Mouse (Mus musculus) heart, embryonic 14.5 days (tissue): ENCODE data around the gene Tas1r1. TPM values are rescaled to one million over a fixed set of nuclear protein-coding genes. Genes with fewer than 3 reads are reported as not detected.
A peak's percentile ranks its signal among the peaks of the same experiment; 100 is the strongest.

Experiments used
- ATAC-seq: fragments of 200-750 bp; cut with Nextera tagmentation; 2 replicates; pipeline ENCODE4 v1.8.0; 2017; ENCODE audit warnings: low read depth, moderate TSS enrichment; ENCODE audit not compliant: insufficient number of reproducible peaks, insufficient read depth, low FRiP score
- H3K27ac ChIP-seq, 2 experiments: fragments of 200-500 bp in 1 of 2; fragments of 300-500 bp in 1 of 2; sonication (generic) in 1 of 2; replicated peaks in 1 of 2; 2 replicates each; pipeline ENCODE4 v1.5.1; 2012 to 2014; ENCODE audit warnings: low read depth in 2 of 2, low read length in 2 of 2, control low read depth in 1 of 2, mild to moderate bottlenecking in 1 of 2, mixed read lengths in 1 of 2; ENCODE audit not compliant: control insufficient read depth in 1 of 2, insufficient read depth in 1 of 2
- H3K27me3 ChIP-seq: fragments of 300-500 bp; sonication (generic); 2 replicates; pipeline ENCODE4 v1.6.1; 2014; ENCODE audit warnings: mild to moderate bottlenecking, low read length, control low read depth; ENCODE audit not compliant: control insufficient read depth, insufficient read depth
- H3K36me3 ChIP-seq: fragments of 300-500 bp; sonication (generic); 2 replicates; pipeline ENCODE4 v1.6.1; 2014; ENCODE audit warnings: mild to moderate bottlenecking, control low read depth, low read length, mixed read lengths; ENCODE audit not compliant: control insufficient read depth, insufficient read depth
- H3K4me1 ChIP-seq, 2 experiments: fragments of 200-500 bp in 1 of 2; fragments of 300-500 bp in 1 of 2; sonication (generic) in 1 of 2; 2 replicates each; pipeline ENCODE4 v1.6.1; 2012 to 2014; ENCODE audit warnings: low read length in 2 of 2, control low read depth in 1 of 2, mixed read lengths in 1 of 2; ENCODE audit not compliant: control insufficient read depth in 2 of 2, insufficient read depth in 2 of 2
- H3K4me2 ChIP-seq: fragments of 300-500 bp; sonication (generic); 2 replicates; pipeline ENCODE4 v1.6.1; 2014; ENCODE audit warnings: mild to moderate bottlenecking, low read length
- H3K4me3 ChIP-seq, 2 experiments: fragments of 200-500 bp in 1 of 2; fragments of 300-500 bp in 1 of 2; sonication (generic) in 1 of 2; 2 replicates each; pipeline ENCODE4 v1.5.1; 2012 to 2014; ENCODE audit warnings: low read length in 2 of 2, mild to moderate bottlenecking in 2 of 2, control low read depth in 1 of 2, low read depth in 1 of 2, moderate library complexity in 1 of 2; ENCODE audit not compliant: control insufficient read depth in 1 of 2, insufficient read depth in 1 of 2
- H3K9ac ChIP-seq: fragments of 300-500 bp; sonication (generic); 2 replicates; pipeline ENCODE4 v1.6.1; 2014; ENCODE audit warnings: mild to moderate bottlenecking, low read length
- H3K9me3 ChIP-seq: fragments of 300-500 bp; sonication (generic); 2 replicates; pipeline ENCODE4 v1.6.1; 2016; ENCODE audit warnings: low read length, control low read depth; ENCODE audit not compliant: control insufficient read depth
- WGBS: fragments of 180-500 bp; shearing (Covaris S2); extraction: QIAGEN DNeasy Blood & Tissue Kit; methylation state at CpG from one replicate; pipeline ENCODE4 v1.1.7; 2014; 5-methylcytosine and 5-hydroxymethylcytosine counted together
- polyA plus RNA-seq: library from polyadenylated mRNA; unstranded; fragments of >200 nt; fragmentation: Nextera tagmentation; extraction: Ambion mirVana; gene quantifications from 2 replicates; pipeline ENCODE4 v1.2.1, GENCODE M21; 2014

Tas1r1 gene
- polyA plus RNA-seq, 1 experiment from 2014 or later: 0.09 TPM

GRCm38 (mm10) chr4:151994228-151995171 lies 43.9 kb downstream of the Tas1r1 start:
- peaks cover 4 to 22% of the 10 kb centered on the region in 2 experiments; a peak in 2 of 4 replicates for H3K4me1 ChIP-seq
- H3K4me2 ChIP-seq: peak overlapping the region; percentile 87
- peak overlapping the region; percentile 97 for H3K9ac ChIP-seq
- WGBS: 2% methylated on average over 60 of the region's 61 CpGs
- no peak for ATAC-seq
- no peaks in the 10 kb centered on the region for H3K9me3 ChIP-seq
- no peaks in the 10 kb centered on the region for H3K27me3 ChIP-seq
- peaks cover 37% of the 10 kb centered on the region for H3K36me3 ChIP-seq
- peak overlapping the region in 1 of 2 experiments; percentile 86; a peak in 2 of 4 replicates for H3K27ac ChIP-seq
- H3K4me3 ChIP-seq: peak overlapping the region; percentile 81 to 100

GRCm38 (mm10) chr4:151993035-151993434 lies 45.3 kb downstream of the Tas1r1 start:
- Histone ChIP-seq H3K4me3 (no peak overlapping the region), H3K4me2 (no peak overlapping the region), H3K27me3 (no peaks in the 10 kb centered on the region), H3K4me1 (peaks cover 5 to 25% of the 10 kb centered on the region in 2 experiments; a peak in 3 of 4 replicates), H3K27ac (no peak overlapping the region), H3K9me3 (no peaks in the 10 kb centered on the region), H3K36me3 (peaks cover 37% of the 10 kb centered on the region), H3K9ac (no peak overlapping the region)
- WGBS: 56% methylated on average over 6 of the region's 6 CpGs
- no peak for ATAC-seq

GRCm38 (mm10) chr4:151992091-151992490 lies 46.3 kb downstream of the Tas1r1 start:
- Histone ChIP-seq H3K4me3 (no peak overlapping the region), H3K4me2 (no peak overlapping the region), H3K9ac (no peak overlapping the region), H3K27ac (no peak overlapping the region), H3K4me1 (peaks cover 7 to 27% of the 10 kb centered on the region in 2 experiments; a peak in 3 of 4 replicates), H3K27me3 (no peaks in the 10 kb centered on the region), H3K36me3 (peaks cover 37% of the 10 kb centered on the region), H3K9me3 (no peaks in the 10 kb centered on the region)
- 86% methylated on average over 9 of the region's 9 CpGs for WGBS
- ATAC-seq: no peak

GRCm38 (mm10) chr4:151989110-151989488 lies 49.3 kb downstream of the Tas1r1 start:
- ATAC-seq: no peak
- Histone ChIP-seq H3K4me1 (peaks cover 6 to 29% of the 10 kb centered on the region in 2 experiments; a peak in 3 of 4 replicates), H3K9me3 (no peaks in the 10 kb centered on the region), H3K27ac (peak overlapping the region in 1 of 2 experiments; percentile 11; a peak in 1 of 4 replicates), H3K4me3 (peak overlapping the region; percentile 55 to 94; a peak in 3 of 4 replicates), H3K9ac (peak overlapping the region; percentile 94), H3K36me3 (peaks cover 46% of the 10 kb centered on the region), H3K4me2 (peak overlapping the region; percentile 91), H3K27me3 (no peaks in the 10 kb centered on the region)
- WGBS: 36% methylated on average over 6 of the region's 6 CpGs

- no peaks in the 10 kb centered on the region for H3K9me3 ChIP-seq
- peak; percentile 60 for ATAC-seq
- H3K36me3 ChIP-seq: peaks cover 46% of the 10 kb centered on the region
- peak within 1 kb of the TSS; percentile 23 to 77; a peak in 3 of 4 replicates for H3K27ac ChIP-seq
- peak within 1 kb of the TSS; percentile 94 for H3K9ac ChIP-seq
- H3K4me3 ChIP-seq: peak within 1 kb of the TSS; percentile 55 to 94
- H3K4me2 ChIP-seq: peak within 1 kb of the TSS; percentile 91
- H3K27me3 ChIP-seq: no peaks in the 10 kb centered on the region
- 1% methylated on average over 53 of the region's 54 CpGs for WGBS
- H3K4me1 ChIP-seq: peaks cover 7 to 29% of the 10 kb centered on the region in 2 experiments; a peak in 3 of 4 replicates
These were observed 49.8 kb downstream of the Tas1r1 start, which contains the start of gene Thap3 for GRCm38 (mm10) chr4:151988342-151989109. TSS of gene Thap3 (minus strand) at chr4:151988997.

- Histone ChIP-seq H3K4me3 (peak overlapping the region; percentile 55 to 94), H3K4me1 (peaks cover 9 to 24% of the 10 kb centered on the region in 2 experiments; a peak in 3 of 4 replicates), H3K27me3 (no peaks in the 10 kb centered on the region)
These were observed 50.4 kb downstream of the Tas1r1 start for GRCm38 (mm10) chr4:151988014-151988341.

GRCm38 (mm10) chr4:151986650-151987049 lies 51.7 kb downstream of the Tas1r1 start:
- Histone ChIP-seq H3K4me2 (no peak overlapping the region), H3K9ac (no peak overlapping the region), H3K36me3 (peaks cover 43% of the 10 kb centered on the region), H3K9me3 (no peaks in the 10 kb centered on the region), H3K4me1 (peaks cover 9 to 23% of the 10 kb centered on the region in 2 experiments; a peak in 2 of 4 replicates), H3K27me3 (no peaks in the 10 kb centered on the region), H3K27ac (no peak overlapping the region), H3K4me3 (no peak overlapping the region)
- ATAC-seq: no peak
- 62% methylated on average over 8 of the region's 8 CpGs for WGBS

More at GRCm38 (mm10) chr4:151988014-151988341, 50.4 kb downstream of the Tas1r1 start:
- H3K27ac ChIP-seq: peak overlapping the region in 1 of 2 experiments; percentile 77; a peak in 1 of 4 replicates
- H3K4me2 ChIP-seq: peak overlapping the region; percentile 91
- H3K9ac ChIP-seq: peak overlapping the region; percentile 94
- H3K9me3 ChIP-seq: no peaks in the 10 kb centered on the region
- WGBS: 24% methylated on average over 10 of the region's 10 CpGs
- no peak for ATAC-seq
- peaks cover 43% of the 10 kb centered on the region for H3K36me3 ChIP-seq
